Mouse (Mus musculus): ENCODE measurements around the gene Tspan18. TPM values are rescaled to one million over a fixed set of nuclear protein-coding genes. Genes with fewer than 3 reads are reported as not detected.

Tspan18 gene
- total and polyA plus RNA-seq, 2 experiments, result 0.55 to 2.4 TPM

DNA sequence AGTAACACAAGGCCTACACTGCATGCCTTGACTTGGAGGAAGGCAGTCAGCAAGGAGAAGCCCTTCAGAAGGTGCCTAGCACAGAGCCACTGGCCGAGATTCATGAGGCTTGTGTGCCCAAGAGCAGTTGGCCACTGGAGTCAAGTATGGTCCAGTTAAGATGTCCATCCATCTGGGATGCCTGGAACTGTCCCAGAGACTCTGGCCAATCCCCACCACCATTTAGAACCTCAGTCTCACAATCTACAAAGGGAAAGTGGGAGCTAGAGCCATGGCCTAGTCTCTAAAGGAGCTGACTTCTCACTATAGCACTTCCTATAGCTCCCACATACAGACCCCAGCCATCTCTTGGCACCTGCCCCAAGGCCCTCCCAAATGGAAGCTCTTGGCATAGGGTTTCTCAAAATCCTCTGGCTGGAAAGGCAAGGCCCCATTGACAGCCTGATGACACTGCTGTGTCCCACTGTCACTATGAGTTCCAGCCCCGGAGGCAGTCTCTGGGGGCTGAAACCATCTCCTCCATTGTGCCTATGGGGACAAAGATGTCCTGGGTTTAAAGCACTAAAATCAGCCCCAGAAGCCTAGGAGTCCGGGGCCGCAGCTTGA lies 158.0 kb downstream of the Tspan18 start:
- TF ChIP-seq CTCF (IDR thresholded peaks at IDR 0.05; ENCODE audit: low read depth, low read length) (no peak), POLR2A (IDR thresholded peaks at IDR 0.05; ENCODE audit: extremely low read depth, insufficient read depth, low read length) (no peak)
- Histone ChIP-seq H3K4me3 (ENCODE audit: insufficient read depth, low read depth, low read length) (no peak overlapping the region), H3K79me2 (ENCODE audit: control insufficient read depth, insufficient read depth, low read length) (no peaks in the 10 kb centered on the region), H3K9ac (ENCODE audit: low read depth, low read length) (no peak overlapping the region), H3K27me3 (ENCODE audit: control insufficient read depth, insufficient read depth, low read length) (0 out of 2 replicates have a peak, but pooled peaks cover 2% of the 10 kb centered on the region), H3K27ac (replicated peaks; ENCODE audit: insufficient read depth, low read depth, low read length) (no peak overlapping the region), H3K4me1 (ENCODE audit: control insufficient read depth, insufficient read depth, low read length) (no peaks in the 10 kb centered on the region), H3K36me3 (ENCODE audit: control insufficient read depth, insufficient read depth, low read length) (no peaks in the 10 kb centered on the region)
- no peak for DNase-seq (ENCODE audit: extremely low read depth, low read depth, low spot score)
- 62% methylated on average over 4 of the region's 4 CpGs for WGBS

DNA sequence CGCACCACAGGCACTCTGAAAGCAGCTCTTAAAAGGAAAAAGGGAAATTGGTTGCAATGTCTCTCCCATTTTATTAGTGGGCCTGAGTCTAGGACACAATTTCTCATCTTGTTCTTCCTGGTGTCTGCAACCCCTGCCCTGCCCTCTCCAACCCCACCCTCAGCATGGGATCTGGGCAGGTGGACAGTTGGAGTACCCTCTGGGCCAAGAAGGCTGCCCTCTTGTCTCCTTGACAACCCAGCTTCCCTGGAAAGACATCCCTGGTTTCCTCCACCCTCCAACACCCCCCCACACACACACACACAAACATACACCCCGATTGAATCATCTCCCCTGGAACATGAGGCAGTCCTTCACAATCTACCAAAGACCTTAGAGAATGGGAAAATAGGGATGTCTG lies 158.6 kb downstream of the Tspan18 start:
- H3K36me3 ChIP-seq (ENCODE audit: control insufficient read depth, insufficient read depth, low read length), result no peaks in the 10 kb centered on the region
- no peak overlapping the region for H3K27ac ChIP-seq (replicated peaks; ENCODE audit: insufficient read depth, low read depth, low read length)
- DNase-seq (ENCODE audit: extremely low read depth, low read depth, low spot score), result no peak
- 76% methylated on average over 2 of the region's 2 CpGs for WGBS
- H3K79me2 ChIP-seq (ENCODE audit: control insufficient read depth, insufficient read depth, low read length), result no peaks in the 10 kb centered on the region
- H3K9ac ChIP-seq (ENCODE audit: low read depth, low read length), result no peak overlapping the region
- no peaks in the 10 kb centered on the region for H3K4me1 ChIP-seq (ENCODE audit: control insufficient read depth, insufficient read depth, low read length)
- TF ChIP-seq CTCF (IDR thresholded peaks at IDR 0.05; ENCODE audit: low read depth, low read length) (no peak), POLR2A (IDR thresholded peaks at IDR 0.05; ENCODE audit: extremely low read depth, insufficient read depth, low read length) (no peak)
- H3K4me3 ChIP-seq (ENCODE audit: insufficient read depth, low read depth, low read length), result no peak overlapping the region
- 0 out of 2 replicates have a peak, but pooled peaks cover 2% of the 10 kb centered on the region for H3K27me3 ChIP-seq (ENCODE audit: control insufficient read depth, insufficient read depth, low read length)

DNA sequence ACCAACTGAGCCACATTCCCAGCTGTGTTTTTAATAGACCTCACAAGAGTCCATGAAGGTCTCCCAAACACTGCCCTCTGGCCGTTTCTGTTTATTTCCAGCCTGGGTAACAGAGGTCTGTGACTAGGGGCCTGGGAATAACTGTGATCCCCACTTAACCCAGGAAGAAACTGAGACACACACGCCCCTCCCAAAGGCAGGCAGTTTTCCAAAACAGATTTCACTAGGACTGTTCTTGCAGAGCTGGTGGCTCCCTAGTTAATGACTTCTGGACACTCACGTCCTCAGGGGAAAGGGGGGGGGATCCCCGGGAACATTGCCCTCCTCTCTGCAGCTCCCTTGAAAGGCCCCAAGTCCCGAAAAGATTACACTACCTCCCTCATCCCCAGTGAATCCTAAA lies 159.0 kb downstream of the Tspan18 start:
- Histone ChIP-seq H3K36me3 (ENCODE audit: control insufficient read depth, insufficient read depth, low read length) (no peaks in the 10 kb centered on the region), H3K27ac (replicated peaks; ENCODE audit: insufficient read depth, low read depth, low read length) (no peak overlapping the region), H3K4me3 (ENCODE audit: insufficient read depth, low read depth, low read length) (no peak overlapping the region), H3K4me1 (ENCODE audit: control insufficient read depth, insufficient read depth, low read length) (no peaks in the 10 kb centered on the region), H3K9ac (ENCODE audit: low read depth, low read length) (no peak overlapping the region), H3K79me2 (ENCODE audit: control insufficient read depth, insufficient read depth, low read length) (no peaks in the 10 kb centered on the region), H3K27me3 (ENCODE audit: control insufficient read depth, insufficient read depth, low read length) (0 out of 2 replicates have a peak, but pooled peaks cover 2% of the 10 kb centered on the region)
- no peak for TF ChIP-seq CTCF (IDR thresholded peaks at IDR 0.05; ENCODE audit: low read depth, low read length)
- no peak for TF ChIP-seq POLR2A (IDR thresholded peaks at IDR 0.05; ENCODE audit: extremely low read depth, insufficient read depth, low read length)
- peak; percentile 42 for DNase-seq (ENCODE audit: extremely low read depth, low read depth, low spot score)
- WGBS, result 57% methylated on average over 5 of the region's 5 CpGs

DNA sequence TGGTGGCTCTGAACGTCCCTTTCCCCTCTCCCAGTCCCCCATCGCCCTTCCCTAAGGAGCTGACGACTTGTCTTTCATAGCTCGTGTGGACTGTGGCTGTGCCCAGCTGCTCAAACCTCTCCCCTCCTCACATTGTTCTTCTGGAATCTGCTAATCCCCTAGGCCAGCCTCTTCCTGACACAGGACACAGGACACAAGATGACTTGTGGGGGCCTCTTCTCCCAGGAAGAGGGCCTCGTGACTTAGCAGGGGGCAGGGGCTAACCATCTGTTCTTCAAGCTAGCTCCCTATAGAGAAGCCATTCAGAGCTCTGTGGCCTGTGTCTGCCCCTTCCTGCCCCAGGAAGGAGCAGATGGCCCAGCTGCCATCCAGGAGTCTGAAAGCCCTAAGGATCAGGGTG lies 160.1 kb downstream of the Tspan18 start:
- 70% methylated on average over 5 of the region's 5 CpGs for WGBS
- no peaks in the 10 kb centered on the region for H3K36me3 ChIP-seq (ENCODE audit: control insufficient read depth, insufficient read depth, low read length)
- no peaks in the 10 kb centered on the region for H3K4me1 ChIP-seq (ENCODE audit: control insufficient read depth, insufficient read depth, low read length)
- 0 out of 2 replicates have a peak, but pooled peaks cover 2% of the 10 kb centered on the region for H3K27me3 ChIP-seq (ENCODE audit: control insufficient read depth, insufficient read depth, low read length)
- no peaks in the 10 kb centered on the region for H3K79me2 ChIP-seq (ENCODE audit: control insufficient read depth, insufficient read depth, low read length)
- DNase-seq (ENCODE audit: extremely low read depth, low read depth, low spot score), result no peak
- no peak overlapping the region for H3K4me3 ChIP-seq (ENCODE audit: insufficient read depth, low read depth, low read length)
- H3K27ac ChIP-seq (replicated peaks; ENCODE audit: insufficient read depth, low read depth, low read length), result no peak overlapping the region
- H3K9ac ChIP-seq (ENCODE audit: low read depth, low read length), result no peak overlapping the region
- TF ChIP-seq POLR2A (IDR thresholded peaks at IDR 0.05; ENCODE audit: extremely low read depth, insufficient read depth, low read length), result no peak
- no peak for TF ChIP-seq CTCF (IDR thresholded peaks at IDR 0.05; ENCODE audit: low read depth, low read length)

DNA sequence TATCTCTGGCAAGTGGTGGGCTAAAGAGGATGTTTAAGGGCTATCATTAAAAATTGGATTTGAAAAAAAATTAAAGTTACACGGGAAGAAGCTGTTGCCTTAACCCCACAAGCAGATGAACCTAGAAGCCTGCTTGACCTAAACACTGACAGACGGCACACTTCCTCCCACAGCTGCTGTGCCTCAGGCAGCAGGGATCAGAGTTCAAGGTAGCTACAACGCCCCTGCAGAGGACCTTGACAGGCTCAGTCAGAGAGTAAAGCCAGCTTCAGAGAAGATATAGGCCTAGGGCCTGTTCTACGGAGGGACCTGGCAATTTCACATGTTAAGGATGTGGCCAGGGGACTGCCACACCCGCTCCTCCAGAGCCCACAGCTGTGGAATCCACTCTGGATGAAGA lies 161.8 kb downstream of the Tspan18 start:
- WGBS, result 32% methylated on average over 5 of the region's 5 CpGs
- H3K4me3 ChIP-seq (ENCODE audit: insufficient read depth, low read depth, low read length), result no peak overlapping the region
- TF ChIP-seq POLR2A (IDR thresholded peaks at IDR 0.05; ENCODE audit: extremely low read depth, insufficient read depth, low read length) (no peak), CTCF (IDR thresholded peaks at IDR 0.05; ENCODE audit: low read depth, low read length) (no peak)

DNA sequence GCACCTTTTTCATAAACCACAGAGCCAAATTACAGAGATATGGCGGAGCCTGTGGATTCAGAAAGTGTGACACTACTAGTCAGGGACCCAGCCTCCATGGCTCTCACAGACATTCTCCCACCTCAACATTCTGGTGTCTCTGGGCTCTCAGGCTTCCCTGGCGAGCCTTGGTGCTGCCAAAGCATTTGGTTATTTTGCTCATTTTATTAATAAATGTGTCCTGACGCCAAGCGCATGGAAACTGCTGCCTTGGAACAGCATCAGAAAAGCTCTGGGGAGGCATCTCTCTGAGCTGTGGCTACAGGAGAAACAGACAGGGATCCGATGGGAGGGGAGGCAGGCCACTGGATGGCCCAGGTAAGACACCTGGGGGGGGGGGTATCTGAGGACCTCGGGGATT lies 162.4 kb downstream of the Tspan18 start:
- H3K79me2 ChIP-seq (ENCODE audit: control insufficient read depth, insufficient read depth, low read length), result no peaks in the 10 kb centered on the region
- TF ChIP-seq CTCF (IDR thresholded peaks at IDR 0.05; ENCODE audit: low read depth, low read length) (no peak), POLR2A (IDR thresholded peaks at IDR 0.05; ENCODE audit: extremely low read depth, insufficient read depth, low read length) (no peak)
- H3K4me3 ChIP-seq (ENCODE audit: insufficient read depth, low read depth, low read length), result no peak overlapping the region
- H3K27me3 ChIP-seq (ENCODE audit: control insufficient read depth, insufficient read depth, low read length), result no peaks in the 10 kb centered on the region
- H3K4me1 ChIP-seq (ENCODE audit: control insufficient read depth, insufficient read depth, low read length), result no peaks in the 10 kb centered on the region
- H3K36me3 ChIP-seq (ENCODE audit: control insufficient read depth, insufficient read depth, low read length), result no peaks in the 10 kb centered on the region
- H3K27ac ChIP-seq (replicated peaks; ENCODE audit: insufficient read depth, low read depth, low read length), result no peak overlapping the region
- WGBS, result 77% methylated on average over 6 of the region's 6 CpGs
- no peak overlapping the region for H3K9ac ChIP-seq (ENCODE audit: low read depth, low read length)
- DNase-seq (ENCODE audit: extremely low read depth, low read depth, low spot score), result no peak

More for the DNA sequence above, 161.8 kb downstream of the Tspan18 start:
- Histone ChIP-seq H3K27me3 (ENCODE audit: control insufficient read depth, insufficient read depth, low read length) (0 out of 2 replicates have a peak, but pooled peaks cover 2% of the 10 kb centered on the region), H3K4me1 (ENCODE audit: control insufficient read depth, insufficient read depth, low read length) (no peaks in the 10 kb centered on the region), H3K36me3 (ENCODE audit: control insufficient read depth, insufficient read depth, low read length) (no peaks in the 10 kb centered on the region), H3K9ac (ENCODE audit: low read depth, low read length) (no peak overlapping the region), H3K27ac (replicated peaks; ENCODE audit: insufficient read depth, low read depth, low read length) (no peak overlapping the region), H3K79me2 (ENCODE audit: control insufficient read depth, insufficient read depth, low read length) (no peaks in the 10 kb centered on the region)
- DNase-seq (ENCODE audit: extremely low read depth, low read depth, low spot score), result no peak

All from liver, adult 2 months (tissue).